Mouse (Mus musculus) hindbrain, embryonic 16.5 days (tissue): Measurements from ENCODE around the gene Tiam1. TPM values are rescaled to one million over a fixed set of nuclear protein-coding genes. Genes with fewer than 3 reads are reported as not detected.

Source experiments
- ATAC-seq: fragments of 200-750 bp; cut with Nextera tagmentation; 2 replicates; pipeline ENCODE4 v1.8.0; 2017; ENCODE audit warnings: moderate TSS enrichment, moderate library complexity
- H3K27ac ChIP-seq: fragments of 300-500 bp; sonication (generic); 2 replicates; pipeline ENCODE4 v1.5.1; 2014; ENCODE audit warnings: low read depth, mild to moderate bottlenecking, control low read depth, low read length, moderate library complexity
- H3K27me3 ChIP-seq: fragments of 300-500 bp; sonication (generic); replicated peaks from 2 replicates; pipeline ENCODE4 v1.6.1; 2014; ENCODE audit warnings: low read length; ENCODE audit not compliant: control insufficient read depth, insufficient read depth
- H3K36me3 ChIP-seq: fragments of 300-500 bp; sonication (generic); 2 replicates; pipeline ENCODE4 v1.6.1; 2014; ENCODE audit warnings: mild to moderate bottlenecking, low read length, moderate library complexity, mixed read lengths; ENCODE audit not compliant: control insufficient read depth, insufficient read depth
- H3K4me1 ChIP-seq: fragments of 300-500 bp; sonication (generic); 2 replicates; pipeline ENCODE4 v1.6.1; 2014; ENCODE audit warnings: low read depth, low read length; ENCODE audit not compliant: control insufficient read depth, insufficient read depth
- H3K4me2 ChIP-seq: fragments of 300-500 bp; sonication (generic); 2 replicates; pipeline ENCODE4 v1.6.1; 2014; ENCODE audit warnings: mild to moderate bottlenecking, low read length, control low read depth, moderate library complexity
- H3K4me3 ChIP-seq: fragments of 300-500 bp; sonication (generic); 2 replicates; pipeline ENCODE4 v1.5.1; 2014; ENCODE audit warnings: mild to moderate bottlenecking, low read length, control low read depth, moderate library complexity
- H3K9ac ChIP-seq: fragments of 300-500 bp; sonication (generic); 2 replicates; pipeline ENCODE4 v1.6.1; 2014; ENCODE audit warnings: low read depth, mild to moderate bottlenecking, control low read depth, low read length, moderate library complexity
- H3K9me3 ChIP-seq: fragments of 300-500 bp; sonication (generic); 2 replicates; pipeline ENCODE4 v1.6.1; 2014; ENCODE audit warnings: mild to moderate bottlenecking, low read length, moderate library complexity; ENCODE audit not compliant: control insufficient read depth
- WGBS: fragments of 180-500 bp; shearing (Covaris S2); extraction: QIAGEN DNeasy Blood & Tissue Kit; methylation state at CpG from one replicate; pipeline ENCODE4 v1.1.7; 2014; 5-methylcytosine and 5-hydroxymethylcytosine counted together
- polyA plus RNA-seq: library from polyadenylated mRNA; unstranded; fragments of >200 nt; fragmentation: Nextera tagmentation; extraction: Ambion mirVana; gene quantifications from 2 replicates; pipeline ENCODE4 v1.2.1, GENCODE M21; 2015

Gene Tiam1
- polyA plus RNA-seq, 1 experiment from 2014 or later = 16.6 TPM

- H3K4me1 ChIP-seq = no peaks in the 10 kb centered on the region; the same call in 1 of the 2 replicates
- no peaks in the 10 kb centered on the region for H3K9me3 ChIP-seq
- H3K4me3 ChIP-seq = no peak overlapping the region
- no peak overlapping the region for H3K4me2 ChIP-seq
- ATAC-seq = no peak
- H3K36me3 ChIP-seq = no peaks in the 10 kb centered on the region
- no peaks in the 10 kb centered on the region for H3K27me3 ChIP-seq
- H3K27ac ChIP-seq = no peak overlapping the region
- WGBS = 60% methylated on average over 8 of the region's 8 CpGs
- no peak overlapping the region for H3K9ac ChIP-seq
Observed at GRCm38 (mm10) chr16:90128361-90128760, 15.2 kb downstream of the Tiam1 start.

GRCm38 (mm10) chr16:90125318-90126314, 18.0 kb downstream of the Tiam1 start:
- H3K9ac ChIP-seq = no peak overlapping the region

GRCm38 (mm10) chr16:90123091-90123490, 20.5 kb downstream of the Tiam1 start:
- Histone ChIP-seq H3K4me3 (no peak overlapping the region), H3K36me3 (no peaks in the 10 kb centered on the region), H3K27ac (no peak overlapping the region), H3K9ac (no peak overlapping the region), H3K27me3 (no peaks in the 10 kb centered on the region), H3K4me2 (no peak overlapping the region), H3K4me1 (no peaks in the 10 kb centered on the region), H3K9me3 (peaks cover 6% of the 10 kb centered on the region; the same call in 1 of the 2 replicates)
- WGBS = 83% methylated on average over 6 of the region's 6 CpGs
- no peak for ATAC-seq

More at GRCm38 (mm10) chr16:90125318-90126314, 18.0 kb downstream of the Tiam1 start:
- H3K27ac ChIP-seq = no peak overlapping the region
- ATAC-seq = no peak
- WGBS = 74% methylated on average over 21 of the region's 21 CpGs
- H3K9me3 ChIP-seq = no peaks in the 10 kb centered on the region
- H3K36me3 ChIP-seq = no peaks in the 10 kb centered on the region
- H3K4me2 ChIP-seq = no peak overlapping the region
- H3K4me1 ChIP-seq = no peaks in the 10 kb centered on the region; the same call in 1 of the 2 replicates
- H3K27me3 ChIP-seq = no peaks in the 10 kb centered on the region
- no peak overlapping the region for H3K4me3 ChIP-seq

GRCm38 (mm10) chr16:90122439-90122838, 21.1 kb downstream of the Tiam1 start:
- Histone ChIP-seq H3K9ac (no peak overlapping the region), H3K27me3 (no peaks in the 10 kb centered on the region), H3K4me1 (no peaks in the 10 kb centered on the region), H3K9me3 (peaks cover 6% of the 10 kb centered on the region; the same call in 1 of the 2 replicates), H3K4me3 (no peak overlapping the region), H3K36me3 (no peaks in the 10 kb centered on the region), H3K27ac (no peak overlapping the region), H3K4me2 (no peak overlapping the region)
- WGBS = 87% methylated on average over 9 of the region's 9 CpGs
- ATAC-seq = no peak

GRCm38 (mm10) chr16:90121799-90122198, 21.8 kb downstream of the Tiam1 start:
- 86% methylated on average over 13 of the region's 13 CpGs for WGBS

GRCm38 (mm10) chr16:90119969-90120368, 23.6 kb downstream of the Tiam1 start:
- Histone ChIP-seq H3K27me3 (no peaks in the 10 kb centered on the region), H3K9ac (no peak overlapping the region), H3K27ac (no peak overlapping the region), H3K4me2 (no peak overlapping the region), H3K9me3 (peaks cover 6% of the 10 kb centered on the region; the same call in 1 of the 2 replicates), H3K36me3 (no peaks in the 10 kb centered on the region), H3K4me1 (no peaks in the 10 kb centered on the region), H3K4me3 (no peak overlapping the region)
- ATAC-seq = no peak
- WGBS = 95% methylated on average over 4 of the region's 4 CpGs

More at GRCm38 (mm10) chr16:90121799-90122198, 21.8 kb downstream of the Tiam1 start:
- no peak for ATAC-seq
- no peak overlapping the region for H3K4me2 ChIP-seq
- no peaks in the 10 kb centered on the region for H3K36me3 ChIP-seq
- no peak overlapping the region for H3K9ac ChIP-seq
- no peaks in the 10 kb centered on the region for H3K27me3 ChIP-seq
- no peaks in the 10 kb centered on the region for H3K4me1 ChIP-seq
- peaks cover 6% of the 10 kb centered on the region; the same call in 1 of the 2 replicates for H3K9me3 ChIP-seq
- no peak overlapping the region for H3K27ac ChIP-seq
- H3K4me3 ChIP-seq = no peak overlapping the region

GRCm38 (mm10) chr16:90116637-90117182, 26.9 kb downstream of the Tiam1 start:
- H3K4me2 ChIP-seq = no peak overlapping the region
- peaks cover 6% of the 10 kb centered on the region; the same call in 1 of the 2 replicates for H3K9me3 ChIP-seq
- H3K27ac ChIP-seq = no peak overlapping the region
- ATAC-seq = no peak
- no peaks in the 10 kb centered on the region; the same call in 1 of the 2 replicates for H3K4me1 ChIP-seq
- no peaks in the 10 kb centered on the region for H3K27me3 ChIP-seq
- no peak overlapping the region for H3K9ac ChIP-seq
- H3K4me3 ChIP-seq = no peak overlapping the region
- no peaks in the 10 kb centered on the region for H3K36me3 ChIP-seq
- WGBS = 86% methylated on average over 13 of the region's 13 CpGs

GRCm38 (mm10) chr16:90112577-90113155, 30.9 kb downstream of the Tiam1 start:
- Histone ChIP-seq H3K9me3 (no peaks in the 10 kb centered on the region), H3K9ac (no peak overlapping the region), H3K4me1 (no peaks in the 10 kb centered on the region; the same call in 1 of the 2 replicates), H3K36me3 (no peaks in the 10 kb centered on the region), H3K4me2 (no peak overlapping the region), H3K4me3 (no peak overlapping the region), H3K27ac (no peak overlapping the region), H3K27me3 (no peaks in the 10 kb centered on the region)
- WGBS = 94% methylated on average over 11 of the region's 11 CpGs
- ATAC-seq = no peak

- Histone ChIP-seq H3K9ac (no peak overlapping the region), H3K4me1 (no peaks in the 10 kb centered on the region; the same call in 1 of the 2 replicates), H3K4me3 (no peak overlapping the region), H3K9me3 (no peaks in the 10 kb centered on the region), H3K27me3 (no peaks in the 10 kb centered on the region), H3K27ac (no peak overlapping the region), H3K36me3 (no peaks in the 10 kb centered on the region), H3K4me2 (no peak overlapping the region)
- WGBS = 77% methylated on average over 3 of the region's 3 CpGs
- ATAC-seq = no peak
Observed at GRCm38 (mm10) chr16:90109500-90109899, 34.1 kb downstream of the Tiam1 start.
